Mouse (Mus musculus) embryonic facial prominence, embryonic 15.5 days (tissue): Measurements from ENCODE around the gene Astn2. TPM values are rescaled to one million over a fixed set of nuclear protein-coding genes. Genes with fewer than 3 reads are reported as not detected.

Experiments used
- ATAC-seq: fragments of 200-750 bp; cut with Nextera tagmentation; 2 replicates; pipeline ENCODE4 v1.8.0; 2017; ENCODE audit warnings: low read depth, moderate TSS enrichment; ENCODE audit not compliant: insufficient number of reproducible peaks, low FRiP score, low TSS enrichment
- H3K27ac ChIP-seq: fragments of 300-500 bp; sonication (generic); replicated peaks from 2 replicates; pipeline ENCODE4 v1.5.1; 2015; ENCODE audit warnings: mild to moderate bottlenecking, inconsistent platforms
- H3K27me3 ChIP-seq: fragments of 300-500 bp; sonication (generic); 2 replicates; pipeline ENCODE4 v1.6.1; 2015; ENCODE audit warnings: inconsistent platforms
- H3K36me3 ChIP-seq: fragments of 300-500 bp; sonication (generic); 2 replicates; pipeline ENCODE4 v1.6.1; 2015; ENCODE audit warnings: mild to moderate bottlenecking, inconsistent platforms
- H3K4me1 ChIP-seq: fragments of 300-500 bp; sonication (generic); 2 replicates; pipeline ENCODE4 v1.6.1; 2015; ENCODE audit warnings: inconsistent platforms
- H3K4me2 ChIP-seq: fragments of 300-500 bp; sonication (generic); replicated peaks from 2 replicates; pipeline ENCODE4 v1.6.1; 2015; ENCODE audit warnings: mild to moderate bottlenecking, inconsistent platforms
- H3K4me3 ChIP-seq: fragments of 300-500 bp; sonication (generic); replicated peaks from 2 replicates; pipeline ENCODE4 v1.5.1; 2015; ENCODE audit warnings: mild to moderate bottlenecking, inconsistent platforms
- H3K9ac ChIP-seq: fragments of 300-500 bp; sonication (generic); 2 replicates; pipeline ENCODE4 v1.6.1; 2015; ENCODE audit warnings: inconsistent platforms
- H3K9me3 ChIP-seq: fragments of 300-500 bp; sonication (generic); replicated peaks from 2 replicates; pipeline ENCODE4 v1.6.1; 2016; ENCODE audit warnings: inconsistent platforms
- WGBS: fragments of 180-500 bp; shearing (Covaris S2); methylation state at CpG from one replicate; pipeline ENCODE4 v1.1.7; 2015; 5-methylcytosine and 5-hydroxymethylcytosine counted together
- polyA plus RNA-seq: library from polyadenylated mRNA; unstranded; fragments of >200 nt; fragmentation: Nextera tagmentation; extraction: Ambion mirVana; gene quantifications from 2 replicates; pipeline ENCODE4 v1.2.1, GENCODE M21; 2015

Gene Astn2
- polyA plus RNA-seq, 1 experiment from 2014 or later, result 1.6 TPM

GRCm38 (mm10) chr4:66248521-66248920 is 155.9 kb downstream of the Astn2 start:
- H3K4me3 ChIP-seq, result no peak overlapping the region
- no peak overlapping the region for H3K4me2 ChIP-seq
- no peak for ATAC-seq
- no peak overlapping the region for H3K27ac ChIP-seq
- no peak overlapping the region for H3K9ac ChIP-seq
- no peaks in the 10 kb centered on the region for H3K27me3 ChIP-seq
- no peaks in the 10 kb centered on the region for H3K4me1 ChIP-seq
- no peaks in the 10 kb centered on the region for H3K9me3 ChIP-seq
- H3K36me3 ChIP-seq, result no peaks in the 10 kb centered on the region
- WGBS, result 46% methylated on average over 8 of the region's 8 CpGs

- no peak for ATAC-seq
- Histone ChIP-seq H3K27ac (no peak overlapping the region), H3K36me3 (no peaks in the 10 kb centered on the region), H3K27me3 (no peaks in the 10 kb centered on the region), H3K9me3 (no peaks in the 10 kb centered on the region), H3K4me3 (no peak overlapping the region), H3K4me1 (no peaks in the 10 kb centered on the region), H3K9ac (no peak overlapping the region), H3K4me2 (no peak overlapping the region)
These were observed 161.7 kb downstream of the Astn2 start for GRCm38 (mm10) chr4:66242683-66243082.

- no peak for ATAC-seq
These were observed 171.6 kb downstream of the Astn2 start for GRCm38 (mm10) chr4:66232799-66233198.

GRCm38 (mm10) chr4:66232350-66232749 is 172.1 kb downstream of the Astn2 start:
- H3K9ac ChIP-seq, result no peak overlapping the region
- no peaks in the 10 kb centered on the region for H3K36me3 ChIP-seq
- ATAC-seq, result no peak
- no peaks in the 10 kb centered on the region for H3K27me3 ChIP-seq
- 0 out of 2 replicates have a peak, but pooled peaks cover 6% of the 10 kb centered on the region for H3K4me1 ChIP-seq
- no peak overlapping the region for H3K4me2 ChIP-seq
- no peaks in the 10 kb centered on the region for H3K9me3 ChIP-seq
- no peak overlapping the region for H3K27ac ChIP-seq
- 33% methylated on average over 2 of the region's 2 CpGs for WGBS
- no peak overlapping the region for H3K4me3 ChIP-seq

More at GRCm38 (mm10) chr4:66232799-66233198, 171.6 kb downstream of the Astn2 start:
- Histone ChIP-seq H3K4me1 (0 out of 2 replicates have a peak, but pooled peaks cover 6% of the 10 kb centered on the region), H3K9me3 (no peaks in the 10 kb centered on the region), H3K36me3 (no peaks in the 10 kb centered on the region), H3K9ac (no peak overlapping the region), H3K4me3 (no peak overlapping the region), H3K4me2 (no peak overlapping the region), H3K27ac (no peak overlapping the region), H3K27me3 (no peaks in the 10 kb centered on the region)
- 80% methylated on average over 3 of the region's 3 CpGs for WGBS

- H3K27ac ChIP-seq, result no peak overlapping the region
- H3K4me1 ChIP-seq, result 0 out of 2 replicates have a peak, but pooled peaks cover 6% of the 10 kb centered on the region
- H3K4me3 ChIP-seq, result no peak overlapping the region
- WGBS, result 89% methylated on average over 4 of the region's 4 CpGs
- no peaks in the 10 kb centered on the region for H3K9me3 ChIP-seq
- H3K4me2 ChIP-seq, result no peak overlapping the region
- no peak overlapping the region for H3K9ac ChIP-seq
- no peak for ATAC-seq
- H3K36me3 ChIP-seq, result no peaks in the 10 kb centered on the region
- H3K27me3 ChIP-seq, result no peaks in the 10 kb centered on the region
These were observed 173.7 kb downstream of the Astn2 start for GRCm38 (mm10) chr4:66230735-66231134.

GRCm38 (mm10) chr4:66222602-66223317 is 181.7 kb downstream of the Astn2 start:
- Histone ChIP-seq H3K27me3 (no peaks in the 10 kb centered on the region), H3K4me2 (no peak overlapping the region), H3K4me3 (no peak overlapping the region), H3K4me1 (no peaks in the 10 kb centered on the region), H3K27ac (no peak overlapping the region), H3K9ac (no peak overlapping the region), H3K9me3 (no peaks in the 10 kb centered on the region), H3K36me3 (no peaks in the 10 kb centered on the region)
- WGBS, result 70% methylated on average over 9 of the region's 9 CpGs
- no peak for ATAC-seq

- ATAC-seq, result no peak
- Histone ChIP-seq H3K27me3 (no peaks in the 10 kb centered on the region), H3K27ac (no peak overlapping the region), H3K36me3 (no peaks in the 10 kb centered on the region), H3K4me1 (no peaks in the 10 kb centered on the region), H3K9me3 (no peaks in the 10 kb centered on the region), H3K4me3 (no peak overlapping the region), H3K9ac (no peak overlapping the region), H3K4me2 (no peak overlapping the region)
- WGBS, result 45% methylated on average over 9 of the region's 9 CpGs
These were observed 189.2 kb downstream of the Astn2 start for GRCm38 (mm10) chr4:66215170-66215618.

- Histone ChIP-seq H3K9me3 (no peaks in the 10 kb centered on the region), H3K27ac (no peak overlapping the region), H3K4me2 (no peak overlapping the region), H3K4me3 (no peak overlapping the region), H3K27me3 (no peaks in the 10 kb centered on the region), H3K9ac (no peak overlapping the region), H3K36me3 (no peaks in the 10 kb centered on the region), H3K4me1 (no peaks in the 10 kb centered on the region)
- 93% methylated on average over 8 of the region's 8 CpGs for WGBS
- no peak for ATAC-seq
These were observed 214.8 kb downstream of the Astn2 start for GRCm38 (mm10) chr4:66189636-66190035.

GRCm38 (mm10) chr4:66175887-66176533 is 228.4 kb downstream of the Astn2 start:
- H3K4me1 ChIP-seq, result no peaks in the 10 kb centered on the region
- no peaks in the 10 kb centered on the region for H3K27me3 ChIP-seq
- WGBS, result 59% methylated on average over 14 of the region's 14 CpGs
- no peaks in the 10 kb centered on the region for H3K36me3 ChIP-seq
- no peak overlapping the region for H3K27ac ChIP-seq
- H3K9ac ChIP-seq, result no peak overlapping the region
- ATAC-seq, result no peak
- H3K4me2 ChIP-seq, result no peak overlapping the region
- H3K9me3 ChIP-seq, result no peaks in the 10 kb centered on the region
- no peak overlapping the region for H3K4me3 ChIP-seq

- ATAC-seq, result peak; percentile 65
- Histone ChIP-seq H3K36me3 (no peaks in the 10 kb centered on the region), H3K9ac (no peak overlapping the region), H3K4me1 (no peaks in the 10 kb centered on the region), H3K27ac (no peak overlapping the region), H3K27me3 (no peaks in the 10 kb centered on the region), H3K4me3 (no peak overlapping the region), H3K4me2 (no peak overlapping the region), H3K9me3 (no peaks in the 10 kb centered on the region)
- 64% methylated on average over 5 of the region's 5 CpGs for WGBS
These were observed 232.8 kb downstream of the Astn2 start for GRCm38 (mm10) chr4:66171583-66171982.

GRCm38 (mm10) chr4:66170787-66171186 is 233.6 kb downstream of the Astn2 start:
- ATAC-seq, result no peak
- WGBS, result 88% methylated on average over 3 of the region's 3 CpGs
- Histone ChIP-seq H3K27ac (no peak overlapping the region), H3K4me1 (no peaks in the 10 kb centered on the region), H3K4me2 (no peak overlapping the region), H3K27me3 (no peaks in the 10 kb centered on the region), H3K36me3 (no peaks in the 10 kb centered on the region), H3K9ac (no peak overlapping the region), H3K9me3 (no peaks in the 10 kb centered on the region), H3K4me3 (no peak overlapping the region)
